Mouse (Mus musculus) adrenal gland, adult 2 months (tissue): ENCODE data around the gene Zfhx3. TPM values are rescaled to one million over a fixed set of nuclear protein-coding genes. Genes with fewer than 3 reads are reported as not detected.

Experiments
- DNase-seq: peaks from one replicate; pipeline ENCODE4 v3.0.0; 2021
- polyA plus RNA-seq: library from polyadenylated mRNA; depleted of rRNA; stranded (reverse); fragments of >200 nt; gene quantifications from 2 replicates; pipeline ENCODE4 v1.2.3, GENCODE M21; 2012
- total RNA-seq, 2 experiments: library from RNA; stranded (reverse); gene quantifications; 2 replicates each; pipeline ENCODE4 v1.2.3; 2021

Gene Zfhx3
- total and polyA plus RNA-seq, 3 experiments = 12.9 to 45.1 (median 34.3) TPM

DNA sequence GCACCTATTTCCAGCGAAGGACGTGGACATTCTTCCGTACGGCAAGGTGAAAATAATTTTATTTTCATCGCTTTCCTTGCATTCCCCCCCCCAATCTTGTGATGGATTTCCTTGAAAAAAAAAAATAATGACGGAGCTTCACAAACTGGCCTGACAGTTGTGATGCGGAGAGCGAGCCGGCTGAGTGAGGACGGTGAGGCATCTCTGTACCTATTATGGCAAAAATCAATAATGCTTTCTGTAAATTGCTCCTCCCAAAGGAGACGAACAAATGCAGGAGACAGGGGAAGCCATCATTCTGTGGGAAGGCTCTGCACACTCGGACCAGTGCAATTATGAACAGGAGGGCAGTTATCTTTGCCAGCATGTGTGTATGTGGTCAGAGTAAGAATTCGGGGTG, 156.2 kb downstream of the Zfhx3 start:
- no peak for DNase-seq

GRCm38 (mm10) chr8:108101131-108101530, 158.7 kb downstream of the Zfhx3 start:
- peak; percentile 47 for DNase-seq

GRCm38 (mm10) chr8:108101978-108102865, 159.8 kb downstream of the Zfhx3 start:
- DNase-seq = no peak

GRCm38 (mm10) chr8:108104471-108105098, 162.1 kb downstream of the Zfhx3 start:
- DNase-seq = no peak

DNA sequence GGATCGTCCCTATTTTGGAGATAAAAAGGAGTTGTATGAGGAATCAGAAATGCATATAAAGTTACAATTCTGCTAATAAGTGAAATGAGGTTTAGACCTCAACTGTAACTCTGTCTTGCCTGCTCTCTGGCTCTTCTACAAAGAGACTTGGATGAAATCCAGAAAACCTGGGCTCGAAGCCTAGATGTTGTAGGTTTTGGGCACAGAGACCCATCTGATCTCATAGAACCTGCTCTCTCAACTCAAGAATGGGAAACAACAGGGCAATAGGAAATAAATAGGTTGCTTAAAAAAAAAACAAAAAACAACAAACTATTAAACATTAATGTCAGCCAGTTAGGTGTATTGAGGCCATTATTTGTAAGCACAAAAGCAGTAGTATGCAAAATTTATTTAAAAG, 182.6 kb downstream of the Zfhx3 start:
- DNase-seq = no peak

DNA sequence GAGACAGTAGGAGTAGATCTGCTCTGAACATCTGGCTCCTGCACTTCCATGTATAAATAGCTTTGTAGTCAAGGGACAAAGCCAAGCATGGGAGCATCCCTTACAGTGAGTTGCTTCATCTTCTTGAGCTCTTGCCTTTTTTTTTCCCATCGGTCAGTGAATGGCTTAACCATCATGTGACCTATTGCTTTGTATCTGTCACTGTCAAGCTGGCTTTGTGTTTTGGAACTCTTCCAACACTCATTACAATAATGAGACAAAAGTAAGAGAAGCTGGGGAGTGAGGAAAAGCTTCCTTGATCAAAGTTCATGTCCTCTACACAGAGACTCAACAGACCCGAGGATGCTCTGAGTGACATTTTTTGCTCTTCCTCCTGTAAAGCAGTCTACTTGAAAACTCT, 183.0 kb downstream of the Zfhx3 start:
- DNase-seq = no peak

GRCm38 (mm10) chr8:108146536-108146935, 204.1 kb downstream of the Zfhx3 start:
- DNase-seq = no peak

DNA sequence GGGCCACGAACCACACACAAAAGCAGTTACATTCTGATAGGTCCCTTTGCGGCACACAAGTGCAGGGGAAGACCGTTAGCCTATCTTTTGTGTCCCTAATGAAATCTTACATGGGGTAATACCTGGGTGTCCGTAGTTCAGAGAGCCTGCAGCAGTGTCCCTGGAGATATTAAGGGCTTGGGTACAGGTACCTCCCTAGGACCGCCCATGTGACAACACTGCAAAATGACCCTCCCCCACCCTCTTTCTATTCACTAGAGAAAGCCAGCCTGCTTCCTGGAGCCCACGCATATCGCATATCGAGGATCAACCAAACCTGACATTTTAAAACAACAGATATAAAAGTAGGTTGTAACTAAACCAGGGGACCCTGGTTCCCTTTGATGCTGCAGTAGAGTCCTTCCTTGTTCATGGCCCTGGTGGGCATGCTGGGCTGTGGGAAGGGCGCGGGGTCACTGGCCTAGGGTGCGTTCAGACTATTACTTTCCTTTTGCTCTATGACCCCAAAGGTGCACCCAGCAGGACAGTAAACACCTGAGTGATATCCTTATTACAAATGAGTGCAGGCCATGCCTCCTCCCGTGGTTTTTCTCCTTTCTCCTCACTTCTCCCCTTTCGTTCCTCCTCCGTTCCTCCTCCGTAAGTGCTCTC, 206.3 kb downstream of the Zfhx3 start:
- no peak for DNase-seq

- DNase-seq = no peak
Measured at GRCm38 (mm10) chr8:108170804-108171203, 228.4 kb downstream of the Zfhx3 start.

GRCm38 (mm10) chr8:108183296-108183695, 240.9 kb downstream of the Zfhx3 start:
- no peak for DNase-seq

- no peak for DNase-seq
Measured at GRCm38 (mm10) chr8:108183948-108184347, 241.5 kb downstream of the Zfhx3 start.

- DNase-seq = peak; percentile 15
Measured at GRCm38 (mm10) chr8:108186289-108186688, 243.8 kb downstream of the Zfhx3 start.

DNA sequence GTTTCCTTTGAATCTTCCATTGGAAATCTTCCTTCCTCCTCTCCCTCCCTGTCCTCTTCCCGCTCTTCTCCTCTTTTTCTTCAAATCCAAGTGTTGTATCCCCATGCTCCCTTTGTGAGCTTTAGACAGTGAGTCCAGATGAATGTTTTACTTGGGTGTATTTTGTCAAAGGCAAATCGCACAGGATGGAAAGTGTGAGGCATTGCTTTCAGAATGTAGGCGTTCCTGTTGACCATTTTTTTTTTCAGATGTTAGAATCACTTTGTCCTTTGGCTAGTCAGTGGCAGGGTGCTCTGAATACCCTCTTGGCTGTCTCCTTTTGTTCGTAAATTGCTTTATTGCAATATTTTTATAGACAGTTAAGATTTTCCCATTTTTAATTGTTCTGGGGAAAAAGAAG, 245.6 kb downstream of the Zfhx3 start:
- no peak for DNase-seq

GRCm38 (mm10) chr8:108194571-108194970, 252.1 kb downstream of the Zfhx3 start:
- DNase-seq = no peak

- DNase-seq = no peak
Measured at GRCm38 (mm10) chr8:108215026-108215425, 272.6 kb downstream of the Zfhx3 start.

DNA sequence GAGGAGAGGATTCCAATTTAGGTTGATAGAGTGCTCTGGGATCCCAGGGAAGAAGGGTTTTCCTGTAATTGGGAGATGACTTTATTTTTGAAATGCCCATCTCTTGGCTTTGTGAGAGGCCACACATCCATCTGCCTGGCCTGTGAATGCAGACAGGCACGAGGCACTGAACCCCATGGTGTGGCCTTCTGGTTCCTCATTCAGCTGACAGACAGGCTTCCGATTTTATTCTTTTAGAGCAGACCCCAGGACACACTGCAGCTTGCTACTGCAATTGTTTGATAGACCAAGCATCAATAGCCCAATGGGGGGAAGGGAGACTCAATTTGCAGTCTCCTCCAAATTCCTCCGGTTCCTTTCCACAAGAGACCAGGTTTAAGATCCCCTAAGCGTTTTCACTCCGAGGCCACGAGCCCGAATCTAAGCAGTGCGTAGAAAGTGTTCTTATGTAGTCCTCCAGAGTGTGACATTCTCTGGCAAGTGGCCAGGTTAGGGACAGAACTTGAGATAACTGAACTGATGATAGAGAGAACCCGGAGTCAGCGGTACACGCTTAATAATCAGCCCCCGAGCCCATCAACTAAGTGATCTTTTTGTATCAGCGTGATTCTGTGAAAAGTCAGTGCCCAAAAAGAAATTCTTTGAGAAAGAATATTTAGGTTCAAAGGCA, 275.9 kb downstream of the Zfhx3 start:
- no peak for DNase-seq

DNA sequence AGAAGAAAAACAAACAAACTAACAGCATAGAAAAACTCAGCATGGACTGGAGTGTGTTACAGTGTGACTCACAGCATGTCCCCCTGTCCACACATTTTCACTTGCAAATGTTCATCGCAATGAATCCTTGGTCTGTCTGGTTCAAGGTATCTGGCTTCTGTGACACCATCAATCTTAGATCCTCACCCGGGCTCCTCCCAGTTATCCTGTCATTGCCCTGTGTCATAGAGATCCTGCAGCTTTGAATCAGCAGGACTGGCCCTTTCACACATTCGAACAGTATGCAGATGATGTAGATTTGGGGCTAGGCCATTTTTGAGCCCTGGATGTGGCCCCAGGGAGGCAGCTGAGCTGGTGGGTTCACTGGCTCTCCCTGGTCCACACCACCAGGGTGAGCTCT, 278.1 kb downstream of the Zfhx3 start:
- DNase-seq = peak; percentile 75

GRCm38 (mm10) chr8:108222091-108222490, 279.6 kb downstream of the Zfhx3 start:
- no peak for DNase-seq

DNA sequence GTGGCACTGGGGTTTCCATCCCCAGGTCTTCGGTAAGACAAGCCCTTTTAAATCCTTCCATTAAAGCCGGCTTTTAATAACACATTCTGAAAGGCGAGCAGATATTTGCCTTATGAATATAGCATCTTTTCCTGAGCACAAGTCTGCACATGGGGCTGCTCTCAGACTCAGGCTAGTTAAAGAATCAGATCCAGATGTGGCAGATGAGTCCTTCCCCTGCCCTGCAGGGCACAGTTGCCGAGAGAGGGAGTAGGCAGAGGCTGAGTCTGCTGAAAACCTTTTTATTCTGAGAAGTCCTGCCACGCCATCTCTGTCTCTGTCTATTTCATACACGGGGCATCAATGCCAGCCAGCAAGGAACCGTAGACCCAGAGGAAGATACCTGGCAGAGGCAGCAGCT, 289.9 kb downstream of the Zfhx3 start:
- DNase-seq = no peak

GRCm38 (mm10) chr8:108234481-108234880, 292.0 kb downstream of the Zfhx3 start:
- no peak for DNase-seq

DNA sequence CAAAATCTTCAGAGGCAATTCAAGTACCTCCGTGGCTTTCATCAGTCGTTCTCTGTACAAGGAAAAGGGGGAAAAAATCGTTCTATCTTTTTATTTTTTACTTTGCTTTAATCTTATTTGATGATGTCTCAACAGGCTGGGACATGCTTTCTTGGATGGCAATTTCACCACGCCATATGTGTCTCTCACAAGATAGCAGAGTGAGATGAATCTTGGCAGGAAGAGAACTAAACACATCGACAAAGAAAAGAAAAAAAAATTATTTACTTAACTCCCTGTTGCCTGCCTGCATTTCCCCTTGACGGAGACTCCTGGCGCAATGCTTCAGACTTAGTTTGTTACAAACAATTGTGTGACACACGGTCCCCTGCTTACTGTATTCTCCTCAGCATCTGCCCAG, 294.3 kb downstream of the Zfhx3 start:
- no peak for DNase-seq

GRCm38 (mm10) chr8:108239531-108239930, 297.1 kb downstream of the Zfhx3 start:
- DNase-seq = no peak
